Comparison of ENCODE assay signal across 9 mouse cellular contexts in the genomic region with DNA sequence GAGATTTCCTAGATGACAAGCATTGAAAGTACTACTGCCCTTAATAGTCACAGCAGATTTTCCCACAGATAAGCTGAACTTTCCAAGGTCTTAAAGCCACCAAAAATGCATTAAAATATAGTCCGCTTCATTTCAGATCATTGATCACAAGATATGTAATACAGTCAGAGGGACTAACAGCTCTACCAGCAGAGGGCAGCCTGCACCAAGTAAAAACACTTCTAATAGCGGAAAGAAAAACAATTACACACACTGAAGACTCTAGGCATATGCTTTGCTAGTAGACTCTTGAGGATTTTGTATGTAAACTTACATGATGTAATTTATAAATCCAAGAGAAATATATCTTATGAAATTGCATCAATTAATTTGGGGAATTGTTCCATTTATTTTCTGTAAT. TPM values are rescaled to one million over a fixed set of nuclear protein-coding genes. Genes with fewer than 3 reads are reported as not detected.
DNase-seq lines count a peak whose midpoint lies in the region; ATAC-seq and TF ChIP-seq lines count a peak whose summit lies in the region.
"Had no signal": no experiment of that assay in that cellular context is flagged by ENCODE, and none has a peak within 500 bp of the region (broad histone marks: within the 10 kb centered on the region; RNA-seq: fewer than 3 reads in every experiment).

No protein-coding gene starts in this region.

- no peak overlapping the region for H3K27ac ChIP-seq in intestine, embryonic 16.5 days (ENCODE audit: low read length)
- H3K27ac ChIP-seq: embryonic facial prominence, embryonic 13.5 days had no signal

- peak; percentile 46 for TF ChIP-seq CTCF in G1E (IDR thresholded peaks at IDR 0.05; ENCODE audit: low read depth, low read length)

- 70% methylated on average over 2 of the region's 2 CpGs for WGBS in intestine, embryonic 16.5 days

- no peak overlapping the region for H3K4me2 ChIP-seq in intestine, embryonic 16.5 days (ENCODE audit: low read depth, low read length)
- H3K4me2 ChIP-seq: embryonic facial prominence, embryonic 13.5 days had no signal

- H3K27me3 ChIP-seq in G1E (ENCODE audit: insufficient read depth, low read length) = no peaks in the 10 kb centered on the region
- no peaks in the 10 kb centered on the region for H3K27me3 ChIP-seq in splenic B cell, adult 2 months (ENCODE audit: control insufficient read depth, insufficient read depth, low read length, poor library complexity, severe bottlenecking)
- H3K27me3 ChIP-seq in intestine, embryonic 16.5 days (replicated peaks; ENCODE audit: control insufficient read depth, insufficient read depth, low read length) = no peaks in the 10 kb centered on the region
- H3K27me3 ChIP-seq: embryonic facial prominence, embryonic 13.5 days had no signal

- H3K9me3 ChIP-seq in G1E (replicated peaks) = no peaks in the 10 kb centered on the region
- no peaks in the 10 kb centered on the region for H3K9me3 ChIP-seq in intestine, embryonic 16.5 days (ENCODE audit: control insufficient read depth, low read length)
- H3K9me3 ChIP-seq: embryonic facial prominence, embryonic 13.5 days had no signal

- peaks cover 82% of the 10 kb centered on the region for H3K36me3 ChIP-seq in G1E (replicated peaks)
- H3K36me3 ChIP-seq in splenic B cell, adult 2 months (ENCODE audit: control insufficient read depth, insufficient read depth, low read length, poor library complexity, severe bottlenecking) = peaks cover 8% of the 10 kb centered on the region
- H3K36me3 ChIP-seq in intestine, embryonic 16.5 days (ENCODE audit: control insufficient read depth, insufficient read depth, low read length) = no peaks in the 10 kb centered on the region

- DNase-seq in left cerebral cortex, adult 11 months (ENCODE audit: low spot score) = peak; percentile 18
- DNase-seq in left cerebral cortex, adult 8-10 months (ENCODE audit: low spot score in 2 of 2) = no peak
- no peak for DNase-seq in G1E (ENCODE audit: low spot score)
- DNase-seq in c-Kit-positive CD71-positive TER-119-negative erythroid progenitor cells, embryonic 14.5 days (ENCODE audit: low read depth) = peak; percentile 51
- peak; percentile 32 to 63 for DNase-seq in frontal cortex, postnatal 36 days (ENCODE audit: low spot score in 2 of 2)
- peak; percentile 44 to 72 for DNase-seq in left cerebral cortex, postnatal 14 days (ENCODE audit: low spot score in 2 of 2)
- DNase-seq in splenic B cell, adult 2 months (ENCODE audit: low read depth, low spot score) = peak; percentile 57

- peak; percentile 28; the same call in 1 of the 2 replicates for ATAC-seq in G1E (ENCODE audit: extremely low read depth, insufficient number of reproducible peaks, low FRiP score, poor library complexity, severe bottlenecking)
- no peak for ATAC-seq in intestine, embryonic 16.5 days

- no peaks in the 10 kb centered on the region for H3K4me1 ChIP-seq in G1E (ENCODE audit: insufficient read depth, low read depth, low read length)
- no peaks in the 10 kb centered on the region for H3K4me1 ChIP-seq in intestine, embryonic 16.5 days (ENCODE audit: control insufficient read depth, insufficient read depth, low read length)
- H3K4me1 ChIP-seq: embryonic facial prominence, embryonic 13.5 days had no signal

- H3K9ac ChIP-seq in intestine, embryonic 16.5 days (ENCODE audit: low read depth, low read length) = no peak overlapping the region
- H3K9ac ChIP-seq: embryonic facial prominence, embryonic 13.5 days had no signal

- intact Hi-C loops in left cerebral cortex, postnatal 14 days (cut with DNase I) = no loop called here

- H3K4me3 ChIP-seq in G1E (ENCODE audit: low read depth, low read length) = no peak overlapping the region
- H3K4me3 ChIP-seq in intestine, embryonic 16.5 days (ENCODE audit: low read length) = no peak overlapping the region
- H3K4me3 ChIP-seq: embryonic facial prominence, embryonic 13.5 days had no signal

RNA-seq across cellular contexts. Expression of gene Cnot9, which starts 45.6 kb away (rescaled TPM):
- total RNA-seq in left cerebral cortex, adult 8-10 months (2022) = 10 to 100 TPM; 22.3 to 25.7 (median 24.0) TPM
- 158 and 183 TPM in 2 replicates for total RNA-seq in G1E (2014; fragmentation: Nextera tagmentation)
- total RNA-seq in G1E (2017) = 87.5 and 89.6 TPM in 2 replicates
- 35.9 and 37.1 TPM in 2 replicates for polyA plus RNA-seq in G1E (2012)
- total RNA-seq in left cerebral cortex, postnatal 14 days (2021) = 10 to 100 TPM; 33.6 to 35.2 TPM
- polyA plus RNA-seq in intestine, embryonic 16.5 days (2015; fragmentation: Nextera tagmentation; extraction: Ambion mirVana) = 51.5 and 52.1 TPM in 2 replicates

RNA-seq across cellular contexts. Expression of gene Vil1, which starts 51.1 kb away (rescaled TPM):
- under 1 TPM; 0.57 to 0.74 (median 0.64) TPM for total RNA-seq in left cerebral cortex, adult 8-10 months (2022)
- 0.29 and 0.68 TPM in 2 replicates for total RNA-seq in G1E (2014; fragmentation: Nextera tagmentation)
- 0.29 and 1.1 TPM in 2 replicates for total RNA-seq in G1E (2017)
- 0.11 and 0.35 TPM in 2 replicates for polyA plus RNA-seq in G1E (2012)
- 1 to 10 TPM in 1 of 2 experiments, under 1 TPM in 1; 0.64 to 1.1 TPM for total RNA-seq in left cerebral cortex, postnatal 14 days (2021)
- polyA plus RNA-seq in intestine, embryonic 16.5 days (2015; fragmentation: Nextera tagmentation; extraction: Ambion mirVana) = 207 and 244 TPM in 2 replicates

Comparison
In these comparisons a context has a peak if more than half of its experiments do, and no peak if none do; other contexts are left out.
1. DNase-seq: peak in left cerebral cortex, adult 11 months (single experiment), c-Kit-positive CD71-positive TER-119-negative erythroid progenitor cells, embryonic 14.5 days (single experiment), frontal cortex, postnatal 36 days (2 of 2), left cerebral cortex, postnatal 14 days (2 of 2) and splenic B cell, adult 2 months (single experiment); none in left cerebral cortex, adult 8-10 months (0 of 2) and G1E (single experiment).